Mouse (Mus musculus): Measurements from ENCODE around the gene Rnpepl1.

DNA sequence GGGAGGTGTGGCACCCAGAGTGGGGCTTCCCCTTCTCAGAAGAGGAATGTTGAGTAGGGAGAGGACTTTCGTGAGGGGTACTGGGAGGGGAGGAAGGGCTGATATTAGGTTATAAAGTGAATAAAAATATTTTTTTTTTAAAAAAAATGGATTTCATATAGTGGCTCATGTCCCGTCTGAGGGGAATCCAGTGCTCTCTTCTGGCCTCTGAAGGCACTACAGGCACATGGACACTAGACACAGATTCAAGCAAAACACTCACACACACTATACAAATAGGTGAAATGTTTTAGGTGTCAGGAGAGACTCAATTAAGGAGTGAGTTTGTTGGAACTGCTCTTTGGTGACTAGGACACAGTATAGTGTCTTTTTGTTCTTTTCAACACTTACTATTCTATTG, 25.4 kb downstream of the Rnpepl1 start:
- TF ChIP-seq GATA1 (IDR thresholded peaks at IDR 0.05; ENCODE audit: low read length) (no peak), TAL1 (IDR thresholded peaks at IDR 0.05; ENCODE audit: low read length) (no peak)

Measured in erythroblast, embryonic 14.5 days (primary cell).